Mouse (Mus musculus): ENCODE results near the gene Tlk2. TPM values are rescaled to one million over a fixed set of nuclear protein-coding genes. Genes with fewer than 3 reads are reported as not detected.

The Tlk2 gene
- total and polyA plus RNA-seq, 2 experiments: 5.6 to 23.4 TPM

GRCm38 (mm10) chr11:105293901-105294494 lies 115.4 kb downstream of the Tlk2 start:
- WGBS: 49% methylated on average over 9 of the region's 9 CpGs
- TF ChIP-seq CTCF (IDR thresholded peaks at IDR 0.05; ENCODE audit: low read depth, low read length): no peak
- no peak for TF ChIP-seq POLR2A (IDR thresholded peaks at IDR 0.05; ENCODE audit: extremely low read depth, insufficient read depth, low read length)
- no peak for DNase-seq (ENCODE audit: extremely low read depth, low read depth, low spot score)
- Histone ChIP-seq H3K36me3 (ENCODE audit: control insufficient read depth, insufficient read depth, low read length) (no peaks in the 10 kb centered on the region), H3K4me3 (ENCODE audit: insufficient read depth, low read depth, low read length) (no peak overlapping the region), H3K79me2 (ENCODE audit: control insufficient read depth, insufficient read depth, low read length) (no peaks in the 10 kb centered on the region), H3K27ac (replicated peaks; ENCODE audit: insufficient read depth, low read depth, low read length) (no peak overlapping the region), H3K4me1 (ENCODE audit: control insufficient read depth, insufficient read depth, low read length) (peaks cover 2% of the 10 kb centered on the region; the same call in 1 of the 2 replicates), H3K9ac (ENCODE audit: low read depth, low read length) (no peak overlapping the region), H3K27me3 (ENCODE audit: control insufficient read depth, insufficient read depth, low read length) (peaks cover 4% of the 10 kb centered on the region; the same call in 1 of the 2 replicates)

- Histone ChIP-seq H3K27me3 (ENCODE audit: control insufficient read depth, insufficient read depth, low read length) (peaks cover 4% of the 10 kb centered on the region; the same call in 1 of the 2 replicates), H3K79me2 (ENCODE audit: control insufficient read depth, insufficient read depth, low read length) (no peaks in the 10 kb centered on the region)
- WGBS: 87% methylated on average over 10 of the region's 10 CpGs
Measured at GRCm38 (mm10) chr11:105296084-105296483, 117.5 kb downstream of the Tlk2 start.

GRCm38 (mm10) chr11:105310197-105310596 lies 131.6 kb downstream of the Tlk2 start:
- no peak for DNase-seq (ENCODE audit: extremely low read depth, low read depth, low spot score)
- Histone ChIP-seq H3K27ac (replicated peaks; ENCODE audit: insufficient read depth, low read depth, low read length) (no peak overlapping the region), H3K4me3 (ENCODE audit: insufficient read depth, low read depth, low read length) (no peak overlapping the region), H3K9ac (ENCODE audit: low read depth, low read length) (no peak overlapping the region), H3K36me3 (ENCODE audit: control insufficient read depth, insufficient read depth, low read length) (no peaks in the 10 kb centered on the region), H3K4me1 (ENCODE audit: control insufficient read depth, insufficient read depth, low read length) (no peaks in the 10 kb centered on the region), H3K79me2 (ENCODE audit: control insufficient read depth, insufficient read depth, low read length) (no peaks in the 10 kb centered on the region), H3K27me3 (ENCODE audit: control insufficient read depth, insufficient read depth, low read length) (no peaks in the 10 kb centered on the region)
- 89% methylated on average over 7 of the region's 7 CpGs for WGBS
- no peak for TF ChIP-seq CTCF (IDR thresholded peaks at IDR 0.05; ENCODE audit: low read depth, low read length)
- TF ChIP-seq POLR2A (IDR thresholded peaks at IDR 0.05; ENCODE audit: extremely low read depth, insufficient read depth, low read length): no peak

More at GRCm38 (mm10) chr11:105296084-105296483, 117.5 kb downstream of the Tlk2 start:
- H3K27ac ChIP-seq (replicated peaks; ENCODE audit: insufficient read depth, low read depth, low read length): no peak overlapping the region
- no peak for DNase-seq (ENCODE audit: extremely low read depth, low read depth, low spot score)
- no peak for TF ChIP-seq POLR2A (IDR thresholded peaks at IDR 0.05; ENCODE audit: extremely low read depth, insufficient read depth, low read length)
- no peak for TF ChIP-seq CTCF (IDR thresholded peaks at IDR 0.05; ENCODE audit: low read depth, low read length)
- no peaks in the 10 kb centered on the region for H3K36me3 ChIP-seq (ENCODE audit: control insufficient read depth, insufficient read depth, low read length)
- no peak overlapping the region for H3K4me3 ChIP-seq (ENCODE audit: insufficient read depth, low read depth, low read length)
- no peak overlapping the region for H3K9ac ChIP-seq (ENCODE audit: low read depth, low read length)
- H3K4me1 ChIP-seq (ENCODE audit: control insufficient read depth, insufficient read depth, low read length): peaks cover 2% of the 10 kb centered on the region; the same call in 1 of the 2 replicates

GRCm38 (mm10) chr11:105311291-105311975 lies 132.8 kb downstream of the Tlk2 start:
- DNase-seq (ENCODE audit: extremely low read depth, low read depth, low spot score): no peak
- no peaks in the 10 kb centered on the region for H3K79me2 ChIP-seq (ENCODE audit: control insufficient read depth, insufficient read depth, low read length)
- 63% methylated on average over 24 of the region's 24 CpGs for WGBS

GRCm38 (mm10) chr11:105312311-105312942 lies 133.8 kb downstream of the Tlk2 start:
- Histone ChIP-seq H3K36me3 (ENCODE audit: control insufficient read depth, insufficient read depth, low read length) (no peaks in the 10 kb centered on the region), H3K27ac (replicated peaks; ENCODE audit: insufficient read depth, low read depth, low read length) (0 out of 2 replicates have a peak overlapping the region, but pooled peaks have one; percentile 30)

More at GRCm38 (mm10) chr11:105311291-105311975, 132.8 kb downstream of the Tlk2 start:
- Histone ChIP-seq H3K9ac (ENCODE audit: low read depth, low read length) (no peak overlapping the region), H3K4me3 (ENCODE audit: insufficient read depth, low read depth, low read length) (no peak overlapping the region), H3K4me1 (ENCODE audit: control insufficient read depth, insufficient read depth, low read length) (no peaks in the 10 kb centered on the region), H3K27me3 (ENCODE audit: control insufficient read depth, insufficient read depth, low read length) (no peaks in the 10 kb centered on the region), H3K36me3 (ENCODE audit: control insufficient read depth, insufficient read depth, low read length) (no peaks in the 10 kb centered on the region), H3K27ac (replicated peaks; ENCODE audit: insufficient read depth, low read depth, low read length) (no peak overlapping the region)
- no peak for TF ChIP-seq POLR2A (IDR thresholded peaks at IDR 0.05; ENCODE audit: extremely low read depth, insufficient read depth, low read length)
- TF ChIP-seq CTCF (IDR thresholded peaks at IDR 0.05; ENCODE audit: low read depth, low read length): no peak

More at GRCm38 (mm10) chr11:105312311-105312942, 133.8 kb downstream of the Tlk2 start:
- Histone ChIP-seq H3K27me3 (ENCODE audit: control insufficient read depth, insufficient read depth, low read length) (no peaks in the 10 kb centered on the region), H3K4me3 (ENCODE audit: insufficient read depth, low read depth, low read length) (no peak overlapping the region), H3K4me1 (ENCODE audit: control insufficient read depth, insufficient read depth, low read length) (no peaks in the 10 kb centered on the region), H3K9ac (ENCODE audit: low read depth, low read length) (no peak overlapping the region), H3K79me2 (ENCODE audit: control insufficient read depth, insufficient read depth, low read length) (no peaks in the 10 kb centered on the region)
- DNase-seq (ENCODE audit: extremely low read depth, low read depth, low spot score): no peak
- TF ChIP-seq POLR2A (IDR thresholded peaks at IDR 0.05; ENCODE audit: extremely low read depth, insufficient read depth, low read length): no peak
- TF ChIP-seq CTCF (IDR thresholded peaks at IDR 0.05; ENCODE audit: low read depth, low read length): no peak
- 80% methylated on average over 12 of the region's 12 CpGs for WGBS
